Comparison of ENCODE assay signal across 8 mouse cellular contexts in the genomic region with DNA sequence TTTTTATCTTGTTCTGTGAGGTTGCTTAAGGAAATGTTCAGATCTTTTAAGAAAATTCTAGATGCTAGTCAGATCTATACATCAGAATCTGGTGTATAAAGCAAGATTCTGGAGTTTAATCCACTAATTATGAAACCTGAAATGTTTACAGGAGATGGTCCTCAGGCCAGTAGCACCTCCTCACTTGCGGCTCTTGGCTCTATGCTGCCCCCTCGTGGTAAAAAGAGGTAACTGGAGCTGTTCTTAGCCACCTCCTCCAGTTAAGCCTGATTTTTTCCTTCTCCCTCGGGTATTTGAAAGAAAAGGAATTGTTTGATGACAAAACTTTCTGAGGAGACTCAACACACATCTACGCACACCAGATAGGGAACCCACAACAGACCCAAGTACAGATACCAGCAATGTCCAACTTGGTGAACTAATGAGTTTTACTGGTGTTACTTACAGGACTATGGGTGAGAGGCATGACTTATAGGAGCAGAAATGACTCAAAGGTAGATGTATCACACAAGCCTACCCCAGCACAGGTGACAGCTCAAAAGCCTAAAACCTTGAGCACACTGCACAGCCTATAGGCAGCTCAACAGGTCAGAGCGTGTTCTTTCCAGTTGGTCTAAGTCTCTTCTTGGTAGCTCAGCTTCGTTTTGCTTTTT. TPM values are rescaled to one million over a fixed set of nuclear protein-coding genes. Genes with fewer than 3 reads are reported as not detected.
A peak's percentile ranks its signal among the peaks of the same experiment; 100 is the strongest.
DNase-seq lines count a peak whose midpoint lies in the region; ATAC-seq lines count a peak whose summit lies in the region.

No protein-coding gene starts in this region.

- DNase-seq in ovary, postnatal 14 days (ENCODE audit: low spot score) = peak; percentile 60
- DNase-seq in ovary, adult 18-20 months (ENCODE audit: low spot score) = no peak
- DNase-seq in c-Kit-positive CD71-positive TER-119-positive erythroid progenitor cells, embryonic 14.5 days (ENCODE audit: low spot score) = peak; percentile 76
- peak; percentile 75 for DNase-seq in intestine, embryonic 14.5 days (ENCODE audit: low spot score)
- peak; percentile 71 for DNase-seq in limb, embryonic 10.5 days (ENCODE audit: low spot score)
- peak; percentile 78 for DNase-seq in midbrain, embryonic 14.5 days
- DNase-seq in spleen, postnatal 14 days (ENCODE audit: low spot score in 2 of 2) = peak; percentile 31 to 53

- H3K27me3 ChIP-seq in forebrain, embryonic 13.5 days = no peaks in the 10 kb centered on the region
- no peaks in the 10 kb centered on the region for H3K27me3 ChIP-seq in intestine, embryonic 14.5 days (replicated peaks; ENCODE audit: control insufficient read depth, insufficient read depth, low read length)
- no peaks in the 10 kb centered on the region for H3K27me3 ChIP-seq in limb, embryonic 10.5 days (ENCODE audit: low read depth, poor library complexity, severe bottlenecking)
- no peaks in the 10 kb centered on the region for H3K27me3 ChIP-seq in midbrain, embryonic 14.5 days (ENCODE audit: control insufficient read depth, insufficient read depth, low read length)

- peak; percentile 65 for ATAC-seq in forebrain, embryonic 13.5 days
- ATAC-seq in intestine, embryonic 14.5 days (replicated peaks; ENCODE audit: low FRiP score, low TSS enrichment, low read depth) = no peak
- no peak; the same call in 1 of the 2 replicates for ATAC-seq in midbrain, embryonic 14.5 days (ENCODE audit: low FRiP score, low TSS enrichment)

- no peak overlapping the region for H3K27ac ChIP-seq in forebrain, embryonic 13.5 days
- no peak overlapping the region for H3K27ac ChIP-seq in intestine, embryonic 14.5 days (ENCODE audit: low read depth)
- H3K27ac ChIP-seq in limb, embryonic 10.5 days = no peak overlapping the region
- no peak overlapping the region for H3K27ac ChIP-seq in midbrain, embryonic 14.5 days (replicated peaks; ENCODE audit: low read depth, low read length)

- no peak overlapping the region for H3K9ac ChIP-seq in forebrain, embryonic 13.5 days
- H3K9ac ChIP-seq in intestine, embryonic 14.5 days (ENCODE audit: low read length) = no peak overlapping the region
- no peak overlapping the region for H3K9ac ChIP-seq in midbrain, embryonic 14.5 days (replicated peaks; ENCODE audit: low read length)

- H3K4me1 ChIP-seq in forebrain, embryonic 13.5 days = no peaks in the 10 kb centered on the region
- H3K4me1 ChIP-seq in intestine, embryonic 14.5 days (replicated peaks; ENCODE audit: control insufficient read depth, insufficient read depth, low read length) = no peaks in the 10 kb centered on the region
- no peaks in the 10 kb centered on the region for H3K4me1 ChIP-seq in limb, embryonic 10.5 days
- H3K4me1 ChIP-seq in midbrain, embryonic 14.5 days (ENCODE audit: control insufficient read depth, insufficient read depth, low read length) = no peaks in the 10 kb centered on the region

- H3K36me3 ChIP-seq in forebrain, embryonic 13.5 days (ENCODE audit: poor library complexity, severe bottlenecking) = no peaks in the 10 kb centered on the region
- no peaks in the 10 kb centered on the region for H3K36me3 ChIP-seq in intestine, embryonic 14.5 days (ENCODE audit: control insufficient read depth, insufficient read depth, low read length)
- H3K36me3 ChIP-seq in limb, embryonic 10.5 days = no peaks in the 10 kb centered on the region
- H3K36me3 ChIP-seq in midbrain, embryonic 14.5 days (ENCODE audit: control insufficient read depth, insufficient read depth, low read length) = no peaks in the 10 kb centered on the region

- WGBS in forebrain, embryonic 13.5 days = 35% methylated on average over 6 of the region's 6 CpGs
- 36% methylated on average over 6 of the region's 6 CpGs for WGBS in intestine, embryonic 14.5 days
- 36% methylated on average over 6 of the region's 6 CpGs for WGBS in limb, embryonic 10.5 days
- WGBS in midbrain, embryonic 14.5 days = 35% methylated on average over 6 of the region's 6 CpGs

- H3K4me3 ChIP-seq in forebrain, embryonic 13.5 days = no peak overlapping the region
- no peak overlapping the region for H3K4me3 ChIP-seq in intestine, embryonic 14.5 days (ENCODE audit: low read depth, low read length)
- no peak overlapping the region for H3K4me3 ChIP-seq in limb, embryonic 10.5 days
- no peak overlapping the region for H3K4me3 ChIP-seq in midbrain, embryonic 14.5 days (replicated peaks; ENCODE audit: low read depth, low read length)

- no peak overlapping the region for H3K4me2 ChIP-seq in forebrain, embryonic 13.5 days
- no peak overlapping the region for H3K4me2 ChIP-seq in intestine, embryonic 14.5 days (ENCODE audit: low read length)
- H3K4me2 ChIP-seq in midbrain, embryonic 14.5 days (ENCODE audit: low read length) = no peak overlapping the region

- H3K9me3 ChIP-seq in forebrain, embryonic 13.5 days (replicated peaks) = no peaks in the 10 kb centered on the region
- H3K9me3 ChIP-seq in intestine, embryonic 14.5 days (ENCODE audit: control insufficient read depth, low read length) = no peaks in the 10 kb centered on the region
- no peaks in the 10 kb centered on the region for H3K9me3 ChIP-seq in limb, embryonic 10.5 days (replicated peaks)
- no peaks in the 10 kb centered on the region for H3K9me3 ChIP-seq in midbrain, embryonic 14.5 days (ENCODE audit: control insufficient read depth, low read length)

RNA-seq across cellular contexts. Expression of a gene that starts 21.7 kb away (rescaled TPM):
- polyA plus RNA-seq in forebrain, embryonic 13.5 days (2015; fragmentation: Nextera tagmentation; extraction: Ambion mirVana) = 49.7 and 57.8 TPM in 2 replicates
- 46.3 and 46.4 TPM in 2 replicates for polyA plus RNA-seq in intestine, embryonic 14.5 days (2014; fragmentation: Nextera tagmentation; extraction: Ambion mirVana)
- 27.5 and 37.0 TPM in 2 replicates for polyA plus RNA-seq in limb, embryonic 10.5 days (2016; fragmentation: Nextera tagmentation; extraction: Ambion mirVana)
- polyA plus RNA-seq in midbrain, embryonic 14.5 days (2014; fragmentation: Nextera tagmentation; extraction: Ambion mirVana) = 70.4 and 80.1 TPM in 2 replicates

RNA-seq across cellular contexts. Expression of a gene that starts 33.7 kb away (rescaled TPM):
- polyA plus RNA-seq in forebrain, embryonic 13.5 days (2015; fragmentation: Nextera tagmentation; extraction: Ambion mirVana) = 0.21 and 0.44 TPM in 2 replicates
- polyA plus RNA-seq in intestine, embryonic 14.5 days (2014; fragmentation: Nextera tagmentation; extraction: Ambion mirVana) = not detected in 2 replicates
- not detected in 2 replicates for polyA plus RNA-seq in limb, embryonic 10.5 days (2016; fragmentation: Nextera tagmentation; extraction: Ambion mirVana)
- 0.28 and 1.3 TPM in 2 replicates for polyA plus RNA-seq in midbrain, embryonic 14.5 days (2014; fragmentation: Nextera tagmentation; extraction: Ambion mirVana)

RNA-seq across cellular contexts. Expression of a gene that starts 37.4 kb away (rescaled TPM):
- 0.28 TPM in 1 of 2 replicates, not detected in the other for polyA plus RNA-seq in forebrain, embryonic 13.5 days (2015; fragmentation: Nextera tagmentation; extraction: Ambion mirVana)
- polyA plus RNA-seq in intestine, embryonic 14.5 days (2014; fragmentation: Nextera tagmentation; extraction: Ambion mirVana) = not detected in 2 replicates
- not detected in 2 replicates for polyA plus RNA-seq in limb, embryonic 10.5 days (2016; fragmentation: Nextera tagmentation; extraction: Ambion mirVana)
- polyA plus RNA-seq in midbrain, embryonic 14.5 days (2014; fragmentation: Nextera tagmentation; extraction: Ambion mirVana) = not detected in 2 replicates
